Mouse (Mus musculus): ENCODE results near the gene Sept8.

DNA sequence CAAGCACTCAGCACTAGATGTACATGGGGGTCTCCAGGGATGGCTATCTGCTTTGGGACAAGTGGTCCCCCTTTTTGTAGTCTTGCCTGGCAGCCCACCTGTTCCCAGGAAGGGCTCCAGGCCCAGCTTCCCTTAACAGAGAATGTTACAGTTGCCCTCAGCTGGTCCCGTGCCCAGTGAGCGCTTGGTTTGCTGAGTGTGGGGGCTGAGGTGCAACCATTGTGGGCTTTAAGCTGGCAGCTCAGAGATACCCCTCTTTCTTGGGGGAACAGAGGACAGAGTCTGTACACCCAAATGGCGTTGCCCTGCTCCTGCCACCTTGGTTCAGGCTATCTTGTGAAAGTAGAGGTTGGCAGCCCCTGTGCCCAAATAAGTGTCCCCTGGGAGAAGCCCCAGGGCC lies 21.3 kb downstream of the Sept8 start:
- TF ChIP-seq POLR2A (IDR thresholded peaks at IDR 0.05; ENCODE audit: insufficient read depth, low read depth, low read length) (no peak), EP300 (IDR thresholded peaks at IDR 0.05; ENCODE audit: insufficient read depth, low read depth, low read length) (no peak)
